Mouse (Mus musculus) neutrophil, adult 83 days (primary cell): ENCODE results near the gene Wnt5b. TPM values are rescaled to one million over a fixed set of nuclear protein-coding genes. Genes with fewer than 3 reads are reported as not detected.

Experiments used
- total RNA-seq, 2 experiments: library from RNA; stranded (reverse); gene quantifications; one replicate each; pipeline ENCODE4 v1.2.4; 2023

Gene Wnt5b
- total RNA-seq = not detected

GRCm38 (mm10) chr6:119543803-119544517 lies at the start of gene Wnt5b:
Gene Wnt5b (minus strand): TSS chr6:119544347.

GRCm38 (mm10) chr6:119479343-119479875 lies 64.7 kb downstream of the Wnt5b start, which contains the start of gene Fbxl14:
Gene Fbxl14 (plus strand): TSS chr6:119479668.

DNA sequence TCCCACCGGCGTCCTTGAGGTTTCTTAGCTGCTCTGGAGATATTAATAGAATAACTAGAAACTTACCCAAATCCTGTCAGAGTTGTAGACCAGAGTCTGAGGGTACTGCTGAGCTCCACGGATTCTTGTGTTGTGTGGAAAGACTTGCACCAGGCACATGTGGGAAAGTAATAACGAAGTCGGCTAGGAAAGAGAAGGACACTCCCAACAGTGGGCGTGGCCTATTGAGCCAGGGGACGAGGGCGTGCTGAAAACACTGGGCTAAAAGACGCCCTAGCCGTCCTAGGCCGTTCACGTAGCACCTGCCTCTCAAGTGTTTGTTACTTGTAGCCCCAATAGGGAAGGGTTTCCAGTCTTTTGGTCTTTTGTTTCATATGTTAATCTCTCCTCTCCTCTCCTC lies 126.8 kb downstream of the Wnt5b start, which contains the start of gene Adipor2:
Adipor2 (minus strand) TSS at position 351 of the 400 bp plus-strand sequence.

Other genes starting within 250 kb of the Wnt5b start
- not detected for gene Lrtm2, start 213.6 kb downstream of the Wnt5b start, total RNA-seq
- 10 to 100 TPM; 71.7 to 76.5 TPM for gene Adipor2, start 126.6 kb downstream of the Wnt5b start, total RNA-seq
- gene Fbxl14, start 64.7 kb downstream of the Wnt5b start, total RNA-seq = 10 to 100 TPM; 68.7 to 71.5 TPM